Mouse (Mus musculus): ENCODE results near the gene BC048507.

DNA sequence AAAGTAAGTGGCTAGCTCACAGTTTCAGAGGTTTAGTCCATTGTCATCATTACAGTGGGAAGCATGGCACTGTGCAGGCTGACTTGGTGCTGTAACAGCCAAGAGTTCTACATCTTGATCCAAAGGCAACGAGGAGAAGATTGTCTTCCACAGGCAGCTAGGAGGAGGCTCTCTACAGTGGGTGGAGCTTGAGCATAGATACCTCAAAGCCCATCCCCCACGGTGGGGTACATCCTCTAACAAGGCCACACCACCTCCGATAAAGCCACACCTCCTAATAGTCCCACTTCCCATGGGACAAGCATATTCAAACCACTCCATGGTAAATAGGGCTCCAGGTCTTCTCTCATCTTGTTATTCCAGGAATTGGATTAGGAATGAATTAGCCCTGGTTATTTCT is 12.8 kb upstream of the BC048507 start:
- TF ChIP-seq ZNF384 (IDR thresholded peaks at IDR 0.05; ENCODE audit: low read depth, low read length) (no peak), ZC3H11A (IDR thresholded peaks at IDR 0.05; ENCODE audit: borderline replicate concordance, low read depth, low read length) (no peak), CHD2 (IDR thresholded peaks at IDR 0.05; ENCODE audit: low read depth, low read length) (no peak), HCFC1 (IDR thresholded peaks at IDR 0.05; ENCODE audit: borderline replicate concordance, insufficient read depth, low read length) (no peak), MAFK (IDR thresholded peaks at IDR 0.05; ENCODE audit: insufficient read depth, low read depth, low read length) (no peak)

All from ES-E14 (cell line).